Mouse (Mus musculus): ENCODE data around the gene Vwa8. TPM values are rescaled to one million over a fixed set of nuclear protein-coding genes. Genes with fewer than 3 reads are reported as not detected.

The Vwa8 gene
- total RNA-seq, 1 experiment from 2014 or later = 8.4 TPM

GRCm38 (mm10) chr14:79231677-79232076, 382.8 kb downstream of the Vwa8 start:
- ATAC-seq (replicated peaks; ENCODE audit: insufficient number of reproducible peaks, low FRiP score, low TSS enrichment, poor library complexity, severe bottlenecking) = no peak

GRCm38 (mm10) chr14:79233697-79234096, 384.8 kb downstream of the Vwa8 start:
- no peak for ATAC-seq (replicated peaks; ENCODE audit: insufficient number of reproducible peaks, low FRiP score, low TSS enrichment, poor library complexity, severe bottlenecking)

DNA sequence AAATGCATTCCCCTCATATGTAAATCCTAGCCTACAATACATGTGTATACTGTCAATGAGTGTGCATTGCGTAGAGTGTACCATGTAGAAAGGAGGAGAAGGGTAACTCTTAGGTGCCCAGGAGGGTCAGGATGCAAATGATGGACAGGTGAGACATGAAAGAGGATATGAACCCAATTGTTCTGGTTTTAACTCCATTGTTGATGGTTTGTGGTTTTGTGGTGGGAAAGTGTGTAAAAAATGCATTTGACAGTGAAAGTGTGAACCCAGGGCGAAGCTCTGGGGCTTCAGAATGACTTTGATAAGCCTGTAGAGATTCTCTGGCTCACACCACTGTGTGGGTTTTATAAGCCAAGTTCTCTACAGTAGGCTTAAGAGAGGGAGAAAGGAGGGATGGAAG, 385.7 kb downstream of the Vwa8 start:
- no peak for ATAC-seq (replicated peaks; ENCODE audit: insufficient number of reproducible peaks, low FRiP score, low TSS enrichment, poor library complexity, severe bottlenecking)

- no peak for ATAC-seq (replicated peaks; ENCODE audit: insufficient number of reproducible peaks, low FRiP score, low TSS enrichment, poor library complexity, severe bottlenecking)
Observed at GRCm38 (mm10) chr14:79235157-79235556, 386.3 kb downstream of the Vwa8 start.

DNA sequence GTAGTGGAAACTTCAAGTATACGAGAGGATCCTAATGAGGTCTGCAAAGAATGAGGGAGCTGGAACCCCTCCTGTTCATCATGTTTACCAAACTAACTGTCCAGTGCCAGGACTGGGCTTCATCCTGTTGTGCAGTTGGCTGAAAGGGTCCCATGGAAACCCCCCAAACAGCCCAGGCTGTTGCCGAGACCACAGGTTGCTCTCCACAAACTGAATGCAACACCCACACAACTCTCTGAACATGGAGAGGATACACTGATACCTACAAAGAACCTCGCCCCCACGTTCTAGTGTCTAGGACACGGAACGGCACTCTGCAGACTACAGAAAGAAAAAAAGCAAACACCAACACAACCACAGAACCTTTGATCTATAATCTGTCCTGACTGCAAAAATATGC, 387.4 kb downstream of the Vwa8 start:
- ATAC-seq (replicated peaks; ENCODE audit: insufficient number of reproducible peaks, low FRiP score, low TSS enrichment, poor library complexity, severe bottlenecking) = no peak

DNA sequence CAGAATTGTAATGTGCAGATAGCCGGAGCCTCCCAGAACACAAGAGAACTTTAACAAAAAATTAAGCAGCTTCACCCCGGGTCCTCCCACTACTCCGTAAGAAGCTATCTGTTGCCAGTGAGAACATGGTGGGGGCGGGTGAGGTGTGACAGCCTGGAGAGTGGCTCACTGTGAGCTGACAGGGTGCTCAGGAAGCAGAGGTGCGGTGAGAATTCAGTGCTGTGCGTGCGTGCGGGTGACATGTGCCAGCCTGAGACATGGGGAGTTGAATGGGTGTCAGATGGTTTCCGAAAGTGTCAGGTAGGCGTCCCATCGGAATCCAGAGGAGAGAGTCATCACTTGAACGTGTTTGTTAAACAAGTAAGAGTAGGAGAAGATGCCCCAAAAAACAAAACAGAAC, 390.6 kb downstream of the Vwa8 start:
- ATAC-seq (replicated peaks; ENCODE audit: insufficient number of reproducible peaks, low FRiP score, low TSS enrichment, poor library complexity, severe bottlenecking) = no peak

- no peak for ATAC-seq (replicated peaks; ENCODE audit: insufficient number of reproducible peaks, low FRiP score, low TSS enrichment, poor library complexity, severe bottlenecking)
Observed at GRCm38 (mm10) chr14:79241057-79241570, 392.3 kb downstream of the Vwa8 start.

DNA sequence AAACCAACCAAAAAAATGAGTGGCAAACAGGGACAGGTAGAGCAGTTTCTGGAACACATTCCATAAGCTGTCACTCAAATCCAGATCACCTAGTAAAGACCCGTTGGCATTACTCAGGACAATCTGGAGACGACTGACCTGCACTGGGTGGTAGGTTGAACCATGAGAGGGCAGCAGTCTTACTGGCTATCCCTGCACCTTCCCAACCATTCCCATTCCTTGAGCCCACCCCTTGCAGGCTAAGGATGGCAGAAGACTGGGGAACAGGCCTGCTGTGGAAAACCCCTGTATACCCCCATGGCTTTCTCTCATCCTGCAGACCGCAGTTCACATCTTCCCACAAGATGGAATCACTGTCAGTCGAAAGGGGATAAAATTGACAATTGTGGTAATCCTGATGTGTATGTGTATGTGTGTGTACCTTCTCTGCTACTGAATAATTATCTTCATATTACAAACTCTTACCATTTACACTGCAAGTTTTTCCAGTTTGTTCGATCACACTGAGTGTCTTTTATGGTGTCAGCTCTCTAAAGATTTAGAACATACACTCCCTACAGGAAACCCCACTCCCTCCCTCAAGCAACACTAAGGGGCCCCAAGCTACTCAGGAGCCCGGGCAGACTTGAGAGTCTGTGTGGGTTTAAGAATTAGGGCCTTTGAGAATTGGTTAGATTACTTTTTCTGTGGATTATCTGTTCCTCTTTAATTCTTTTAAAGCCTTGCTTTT, 393.0 kb downstream of the Vwa8 start:
- no peak for ATAC-seq (replicated peaks; ENCODE audit: insufficient number of reproducible peaks, low FRiP score, low TSS enrichment, poor library complexity, severe bottlenecking)

DNA sequence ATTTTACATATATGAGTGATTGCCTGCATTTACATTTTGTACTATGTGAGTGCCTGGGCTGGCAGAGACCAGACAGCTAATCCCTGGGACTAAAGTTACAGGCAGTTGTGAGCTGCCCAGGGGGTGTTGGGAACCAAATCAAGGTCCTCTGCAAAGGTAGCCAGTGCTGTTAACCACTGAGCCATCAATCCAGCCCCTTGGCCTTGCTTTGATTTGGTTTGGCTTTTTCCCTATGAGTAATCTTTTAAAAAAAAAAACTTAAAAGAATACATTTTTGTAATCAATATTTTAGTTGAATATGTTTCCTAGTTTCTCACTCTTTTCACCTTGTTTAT, 393.5 kb downstream of the Vwa8 start:
- no peak for ATAC-seq (replicated peaks; ENCODE audit: insufficient number of reproducible peaks, low FRiP score, low TSS enrichment, poor library complexity, severe bottlenecking)

DNA sequence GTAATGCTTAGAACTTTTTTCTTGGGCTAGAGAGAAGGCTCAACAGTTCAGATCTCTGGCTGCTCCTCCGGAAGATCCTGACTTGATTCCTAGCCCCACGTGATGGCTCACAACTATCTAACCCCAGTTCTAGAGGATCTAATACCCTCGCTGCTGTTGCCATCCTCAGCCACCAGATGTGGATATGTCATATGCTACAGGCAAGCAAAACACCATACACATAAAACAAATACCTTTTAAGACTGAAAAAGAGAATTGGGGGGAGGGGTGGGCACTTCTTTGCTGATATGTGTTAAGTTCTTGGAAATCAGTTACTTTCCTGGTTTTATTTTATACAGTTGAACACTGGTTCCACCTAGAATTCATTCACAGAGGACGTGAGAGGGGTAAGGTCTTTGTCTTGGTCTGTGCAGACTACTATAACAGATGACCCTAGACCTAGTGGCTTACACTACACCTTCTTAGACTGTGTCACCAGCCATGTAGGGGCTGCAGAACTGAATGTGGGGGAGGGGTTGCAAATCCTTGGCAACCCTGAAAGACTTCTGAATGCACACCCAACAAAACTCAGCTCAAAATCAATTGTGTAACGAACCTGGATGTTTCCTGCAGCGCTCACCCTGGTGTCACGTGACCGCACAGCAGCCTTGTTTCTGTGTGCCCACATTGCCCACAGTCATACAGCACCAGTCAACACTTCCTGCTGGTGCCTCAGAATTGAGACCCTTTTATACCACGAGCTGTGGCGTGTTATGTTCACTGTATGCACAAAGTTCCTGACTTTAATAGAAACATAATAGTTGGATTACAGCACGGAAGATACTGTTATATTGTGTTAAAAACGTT, 394.4 kb downstream of the Vwa8 start:
- 0 out of 2 replicates have a peak, but pooled peaks have one; percentile 49 for ATAC-seq (replicated peaks; ENCODE audit: insufficient number of reproducible peaks, low FRiP score, low TSS enrichment, poor library complexity, severe bottlenecking)

DNA sequence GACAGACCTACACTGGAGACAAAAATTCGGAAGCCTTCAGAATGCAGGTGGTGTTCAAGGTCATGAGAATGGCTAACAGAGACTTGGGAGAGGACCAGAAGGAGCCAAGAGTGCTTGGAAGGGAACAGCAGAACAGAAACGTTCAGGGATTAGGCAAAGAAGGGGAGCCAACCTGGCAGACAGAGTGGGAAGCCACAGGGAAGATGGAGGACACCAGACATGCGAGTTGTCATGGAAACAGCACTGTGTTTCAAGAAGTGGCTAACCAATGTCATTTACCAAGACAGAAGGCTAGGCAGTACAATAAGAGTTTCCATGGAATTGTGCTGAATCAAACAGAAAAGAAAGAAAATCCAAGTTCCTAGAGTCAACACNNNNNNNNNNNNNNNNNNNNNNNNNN, 395.7 kb downstream of the Vwa8 start:
- no peak for ATAC-seq (replicated peaks; ENCODE audit: insufficient number of reproducible peaks, low FRiP score, low TSS enrichment, poor library complexity, severe bottlenecking)

GRCm38 (mm10) chr14:79251727-79252285, 403.0 kb downstream of the Vwa8 start:
- ATAC-seq (replicated peaks; ENCODE audit: insufficient number of reproducible peaks, low FRiP score, low TSS enrichment, poor library complexity, severe bottlenecking) = no peak

Other genes starting within 250 kb of the Vwa8 start
- gene Dgkh, start 116.3 kb upstream of the Vwa8 start, total RNA-seq (2017) = 13.9 to 19.2 TPM (median 17.9 TPM) in 3 replicates

Measured in monocyte, adult 5-6 weeks (primary cell).